8 mouse cellular contexts compared by ENCODE assay signal in the genomic region with DNA sequence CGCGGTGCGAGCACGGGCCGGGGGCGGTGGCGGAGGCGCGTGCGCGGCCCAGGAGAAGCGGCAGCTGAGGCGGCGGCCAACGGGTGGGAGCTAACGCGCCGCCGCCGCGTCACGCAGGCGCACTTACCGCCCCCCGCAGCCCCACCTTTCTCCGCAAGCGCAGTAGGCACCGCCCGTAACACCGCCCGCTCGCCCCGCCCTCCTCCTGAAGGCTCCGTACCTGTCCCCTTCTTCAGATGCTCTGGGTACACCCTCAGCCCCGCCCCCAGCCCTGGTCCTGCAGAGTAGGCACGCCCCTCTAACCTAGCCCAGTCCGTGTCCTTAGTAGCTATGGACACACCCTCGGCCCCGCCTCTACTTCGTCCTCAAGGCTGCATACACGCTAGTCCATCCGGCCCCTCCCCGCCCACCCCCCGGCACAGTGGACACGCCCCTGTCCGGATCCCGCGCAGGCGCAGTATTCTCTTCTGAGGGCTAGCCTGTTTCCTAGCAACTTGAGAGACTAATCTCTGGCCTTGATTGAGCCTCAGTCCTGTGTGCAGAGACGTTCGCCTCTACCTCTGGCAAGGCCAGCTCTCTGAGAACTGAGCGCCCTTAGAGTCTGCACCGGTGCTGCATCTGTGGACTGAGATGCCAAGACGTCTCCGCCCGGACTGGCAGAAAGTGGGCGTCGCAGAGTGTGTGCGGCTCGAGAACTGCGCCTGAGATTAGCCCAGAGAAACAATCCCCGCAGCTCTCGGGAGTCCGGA. TPM values are rescaled to one million over a fixed set of nuclear protein-coding genes. Genes with fewer than 3 reads are reported as not detected.
A peak's percentile ranks its signal among the peaks of the same experiment; 100 is the strongest.
DNase-seq lines count a peak whose midpoint lies in the region; ATAC-seq and TF ChIP-seq lines count a peak whose summit lies in the region.

A gene (minus strand): TSS at position 124 of the 749 bp plus-strand sequence.

- TF ChIP-seq CTCF in bone marrow, adult 2 months (IDR thresholded peaks at IDR 0.05; ENCODE audit: control insufficient read depth, insufficient read depth, low read length), result no peak
- TF ChIP-seq CTCF in midbrain, postnatal 0 days (IDR thresholded peaks at IDR 0.05), result no peak

- peak within 1 kb of the TSS; percentile 84 for H3K4me2 ChIP-seq in embryonic facial prominence, embryonic 15.5 days (replicated peaks)
- H3K4me2 ChIP-seq in limb, embryonic 14.5 days (replicated peaks; ENCODE audit: low read depth, low read length, severe bottlenecking), result peak within 1 kb of the TSS; percentile 82
- H3K4me2 ChIP-seq in midbrain, postnatal 0 days (ENCODE audit: low read depth, low read length, poor library complexity, severe bottlenecking), result peak within 1 kb of the TSS; percentile 78

- H3K4me3 ChIP-seq in bone marrow, adult 2 months (replicated peaks; ENCODE audit: control insufficient read depth, low read depth, low read length), result peak within 1 kb of the TSS; percentile 75
- H3K4me3 ChIP-seq in embryonic facial prominence, embryonic 15.5 days (replicated peaks), result peak within 1 kb of the TSS; percentile 85
- H3K4me3 ChIP-seq in limb, embryonic 14.5 days (replicated peaks; ENCODE audit: low read length), result peak within 1 kb of the TSS; percentile 91
- peak within 1 kb of the TSS; percentile 96 for H3K4me3 ChIP-seq in midbrain, postnatal 0 days (ENCODE audit: low read depth, low read length)

- H3K9ac ChIP-seq in embryonic facial prominence, embryonic 15.5 days, result peak within 1 kb of the TSS; percentile 96
- H3K9ac ChIP-seq in limb, embryonic 14.5 days (ENCODE audit: low read depth, low read length, severe bottlenecking), result peak within 1 kb of the TSS; percentile 91
- peak within 1 kb of the TSS; percentile 94 for H3K9ac ChIP-seq in midbrain, postnatal 0 days (replicated peaks; ENCODE audit: low read length, poor library complexity, severe bottlenecking)

- peaks cover 1% of the 10 kb centered on the region; the same call in 1 of the 2 replicates for H3K4me1 ChIP-seq in bone marrow, adult 2 months (ENCODE audit: control insufficient read depth, insufficient read depth, low read length)
- H3K4me1 ChIP-seq in embryonic facial prominence, embryonic 15.5 days, result peaks cover 48% of the 10 kb centered on the region
- H3K4me1 ChIP-seq in limb, embryonic 14.5 days (ENCODE audit: control insufficient read depth, insufficient read depth, low read length), result peaks cover 19% of the 10 kb centered on the region
- H3K4me1 ChIP-seq in midbrain, postnatal 0 days (ENCODE audit: insufficient read depth, low read length), result peaks cover 24% of the 10 kb centered on the region; the same call in 1 of the 2 replicates

- peak; percentile 100 for DNase-seq in 416B (ENCODE audit: low read depth)
- peak; percentile 99 for DNase-seq in heart, adult 8-10 months (ENCODE audit: low spot score)
- DNase-seq in kidney, adult 9 months, result peak; percentile 100
- peak; percentile 100 for DNase-seq in limb, embryonic 14.5 days (ENCODE audit: low spot score)
- peak; percentile 100 for DNase-seq in midbrain, postnatal 0 days (ENCODE audit: low spot score)
- peak; percentile 99 to 100 for DNase-seq in spleen, postnatal 14 days (ENCODE audit: low spot score in 2 of 2)

- no peaks in the 10 kb centered on the region for H3K36me3 ChIP-seq in embryonic facial prominence, embryonic 15.5 days
- H3K36me3 ChIP-seq in limb, embryonic 14.5 days (ENCODE audit: control insufficient read depth, insufficient read depth, low read length), result 0 out of 2 replicates have a peak, but pooled peaks cover 4% of the 10 kb centered on the region
- H3K36me3 ChIP-seq in midbrain, postnatal 0 days (ENCODE audit: insufficient read depth, low read length), result no peaks in the 10 kb centered on the region

- peak within 1 kb of the TSS; percentile 50; the same call in 1 of the 2 replicates for H3K27ac ChIP-seq in bone marrow, adult 2 months (ENCODE audit: control insufficient read depth, insufficient read depth, low read depth, low read length, poor library complexity)
- H3K27ac ChIP-seq in embryonic facial prominence, embryonic 15.5 days (replicated peaks), result peak within 1 kb of the TSS; percentile 89
- H3K27ac ChIP-seq in limb, embryonic 14.5 days (replicated peaks; ENCODE audit: low read depth, low read length), result peak within 1 kb of the TSS; percentile 86
- peak within 1 kb of the TSS; percentile 94 for H3K27ac ChIP-seq in midbrain, postnatal 0 days (ENCODE audit: low read depth, low read length)

- H3K27me3 ChIP-seq in embryonic facial prominence, embryonic 15.5 days, result no peaks in the 10 kb centered on the region
- H3K27me3 ChIP-seq in limb, embryonic 14.5 days (ENCODE audit: control insufficient read depth, insufficient read depth, low read length), result no peaks in the 10 kb centered on the region
- no peaks in the 10 kb centered on the region for H3K27me3 ChIP-seq in midbrain, postnatal 0 days (ENCODE audit: insufficient read depth, low read length)

- no peaks in the 10 kb centered on the region for H3K9me3 ChIP-seq in embryonic facial prominence, embryonic 15.5 days (replicated peaks)
- H3K9me3 ChIP-seq in limb, embryonic 14.5 days (ENCODE audit: control insufficient read depth, low read length), result no peaks in the 10 kb centered on the region
- H3K9me3 ChIP-seq in midbrain, postnatal 0 days (ENCODE audit: low read length), result no peaks in the 10 kb centered on the region

- TF ChIP-seq POLR2A in bone marrow, adult 2 months (IDR thresholded peaks at IDR 0.05; ENCODE audit: borderline replicate concordance, control insufficient read depth, low read depth, low read length), result peak; percentile 70; the same call in 1 of the 2 replicates
- TF ChIP-seq POLR2A in limb, embryonic 14.5 days (IDR thresholded peaks at IDR 0.05; ENCODE audit: borderline replicate concordance, extremely low read depth, insufficient read depth, insufficient read length), result no peak

- WGBS in bone marrow, adult 2 months, result under 1% methylated on average over 58 of the region's 64 CpGs
- WGBS in embryonic facial prominence, embryonic 15.5 days, result under 1% methylated on average over 61 of the region's 64 CpGs
- WGBS in limb, embryonic 14.5 days, result under 1% methylated on average over 34 of the region's 64 CpGs
- WGBS in midbrain, postnatal 0 days, result under 1% methylated on average over 38 of the region's 64 CpGs

- peak; percentile 100 for ATAC-seq in embryonic facial prominence, embryonic 15.5 days (ENCODE audit: insufficient number of reproducible peaks, low FRiP score, low TSS enrichment, low read depth)
- peak; percentile 100 for ATAC-seq in limb, embryonic 14.5 days (ENCODE audit: low FRiP score, low read depth)
- ATAC-seq in midbrain, postnatal 0 days (ENCODE audit: low FRiP score), result peak; percentile 98

RNA-seq across cellular contexts. Expression of the gene that starts here (rescaled TPM):
- 13.0 and 18.9 TPM in 2 replicates for polyA plus RNA-seq in bone marrow, adult 2 months (2011; ENCODE audit: insufficient read depth, insufficient read length, low replicate concordance, missing spikeins)
- 15.1 and 19.5 TPM in 2 replicates for polyA plus RNA-seq in embryonic facial prominence, embryonic 15.5 days (2015; fragmentation: Nextera tagmentation; extraction: Ambion mirVana)
- 10 to 100 TPM; 32.6 to 42.3 (median 39.6) TPM for total RNA-seq in heart, adult 8-10 months (2022)
- 16.1 and 16.7 TPM in 2 replicates for polyA plus RNA-seq in limb, embryonic 14.5 days (2012; rRNA removed)
- polyA plus RNA-seq in limb, embryonic 14.5 days (2014; fragmentation: Nextera tagmentation; extraction: Ambion mirVana), result 24.2 and 27.8 TPM in 2 replicates
- 141 and 157 TPM in 2 replicates for total RNA-seq in midbrain, postnatal 0 days (2014; rRNA removed)
- polyA plus RNA-seq in midbrain, postnatal 0 days (2015; fragmentation: Nextera tagmentation; extraction: Ambion mirVana), result 57.5 and 61.3 TPM in 2 replicates

Comparison
In these comparisons a context has a peak if more than half of its experiments do, and no peak if none do; other contexts are left out.
1. Peak in every context shown above with its lines: DNase-seq, ATAC-seq, H3K4me3 ChIP-seq and H3K27ac ChIP-seq.